Mouse (Mus musculus): Measurements from ENCODE around the gene Dvl1. TPM values are rescaled to one million over a fixed set of nuclear protein-coding genes. Genes with fewer than 3 reads are reported as not detected.

Dvl1 gene
- total RNA-seq, 2 experiments from 2014 or later = 62.3 to 87.0 TPM

DNA sequence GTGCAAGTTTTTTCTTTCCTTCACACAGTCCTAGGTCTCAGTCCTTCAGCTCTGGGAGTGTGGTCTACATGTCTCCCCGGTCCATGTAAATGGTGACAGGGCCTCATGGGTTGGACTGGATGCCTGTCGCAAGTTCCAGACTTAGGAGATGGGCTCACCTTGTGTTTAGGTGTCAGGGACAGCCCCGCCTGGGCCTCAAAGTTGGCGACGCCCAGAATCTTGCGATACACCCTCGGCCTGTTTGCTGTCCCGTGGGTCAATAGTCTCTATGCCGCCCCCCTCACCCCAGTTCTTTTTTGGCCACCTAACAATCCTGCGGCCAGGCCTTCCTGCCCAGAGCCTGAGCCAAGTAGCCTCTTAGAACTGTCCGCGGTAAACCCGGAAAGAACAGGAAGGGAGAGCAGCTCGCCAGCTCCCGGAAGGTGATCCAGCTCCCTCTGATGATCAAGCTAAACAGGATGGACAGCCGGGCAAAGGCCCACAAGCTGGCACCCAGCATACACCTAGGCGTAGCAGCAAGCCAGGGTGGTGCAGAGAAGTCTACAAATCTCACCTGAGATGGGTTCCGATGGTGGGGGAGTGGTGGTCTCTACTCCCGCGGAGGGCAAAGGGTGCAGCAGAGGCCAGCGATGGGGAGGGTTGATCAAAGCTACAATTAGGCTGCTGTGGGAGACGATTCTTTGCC is 21.6 kb downstream of the Dvl1 start:
- DNase-seq (ENCODE audit: low spot score in 2 of 2) = peak in 1 of 2 experiments; percentile 27

GRCm38 (mm10) chr4:155869317-155870033 is 22.3 kb downstream of the Dvl1 start, which contains the start of the genes Cptp and Ints11:
Cptp (minus strand) TSS chr4:155869440.
Ints11 (plus strand) TSS chr4:155869546.
- peak; percentile 95 for DNase-seq (ENCODE audit: low spot score in 2 of 2)

DNA sequence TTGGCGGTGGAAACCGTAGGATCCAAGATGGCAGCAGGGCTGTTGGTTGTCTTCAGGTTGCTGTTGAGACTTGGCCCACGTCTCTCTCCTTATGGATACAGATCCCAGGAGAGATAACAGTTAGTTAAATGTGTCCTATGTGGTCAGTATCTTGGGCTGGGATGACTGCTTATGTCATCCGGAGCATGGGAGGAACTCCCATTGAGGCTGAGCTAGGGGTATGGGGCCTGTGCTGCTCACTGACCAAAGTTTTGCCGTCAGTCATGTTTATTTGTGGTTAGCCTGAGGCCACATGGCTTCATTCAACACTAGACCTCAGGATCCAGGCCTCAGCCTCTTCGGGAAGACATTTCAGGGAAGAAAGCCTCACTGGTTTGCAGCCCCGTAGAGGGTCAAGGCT is 24.2 kb downstream of the Dvl1 start:
- peak in 1 of 2 experiments; percentile 17 for DNase-seq (ENCODE audit: low spot score in 2 of 2)

DNA sequence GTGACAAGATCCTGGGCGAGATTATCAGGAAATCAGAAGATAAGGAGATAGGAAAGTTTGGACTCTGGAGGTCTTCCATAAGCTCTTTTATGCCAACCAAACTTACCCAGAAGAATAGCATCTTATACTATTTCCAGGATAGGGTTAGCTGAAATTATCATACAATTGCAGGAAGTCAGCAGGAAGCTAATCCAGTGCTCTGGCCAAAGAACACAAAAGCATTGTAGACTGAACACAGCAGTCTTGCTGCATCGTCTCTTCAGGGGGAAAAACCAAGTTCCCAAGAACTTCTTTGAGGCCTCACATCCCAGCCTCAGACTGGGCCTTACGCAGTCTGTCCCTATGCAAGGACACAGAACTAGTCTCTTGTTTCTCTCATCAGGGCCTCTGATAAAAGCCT is 36.4 kb downstream of the Dvl1 start:
- no peak for DNase-seq (ENCODE audit: low spot score in 2 of 2)

DNA sequence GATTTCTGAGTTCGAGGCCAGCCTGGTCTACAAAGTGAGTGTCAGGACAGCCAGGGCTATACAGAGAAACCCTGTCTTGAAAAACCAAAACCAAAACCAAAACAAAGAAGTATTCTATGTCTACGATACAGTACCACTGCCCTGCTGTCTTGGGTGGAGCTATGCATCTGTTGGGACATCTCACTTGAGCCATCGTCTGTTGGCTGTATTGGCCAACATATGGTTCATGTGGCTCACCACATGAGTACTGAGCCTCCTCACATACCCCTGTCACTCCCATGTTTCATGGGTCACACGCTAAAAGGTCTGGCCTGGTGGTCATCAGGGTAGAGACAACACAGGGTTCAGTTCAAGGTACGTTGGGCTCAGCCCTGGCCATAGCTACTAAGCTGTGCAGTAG is 39.1 kb downstream of the Dvl1 start:
- no peak for DNase-seq (ENCODE audit: low spot score in 2 of 2)

GRCm38 (mm10) chr4:155887674-155888073 is 40.5 kb downstream of the Dvl1 start:
- no peak for DNase-seq (ENCODE audit: low spot score in 2 of 2)

GRCm38 (mm10) chr4:155888181-155888580 is 41.0 kb downstream of the Dvl1 start:
- peak in 1 of 2 experiments; percentile 16 for DNase-seq (ENCODE audit: low spot score in 2 of 2)

DNA sequence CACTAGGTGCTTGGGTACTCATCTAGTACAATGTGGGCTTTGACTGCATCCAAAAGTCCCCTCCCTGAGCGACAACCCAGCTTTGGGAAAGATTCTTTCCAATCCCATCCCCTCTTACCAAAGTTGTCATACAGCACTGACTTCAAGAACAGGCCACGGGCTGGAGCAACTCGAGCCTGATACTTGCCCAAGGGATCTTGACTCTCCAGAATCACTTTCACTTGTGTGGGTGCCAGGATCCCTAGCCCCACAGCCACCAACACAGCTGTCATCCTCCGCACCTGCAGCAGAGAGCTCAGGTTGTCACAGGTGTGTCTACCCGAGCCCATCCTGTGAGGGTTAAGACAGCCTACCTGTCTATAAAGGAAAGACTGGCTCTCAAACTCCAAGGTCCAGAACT is 42.1 kb downstream of the Dvl1 start:
- DNase-seq (ENCODE audit: low spot score in 2 of 2) = peak in 1 of 2 experiments; percentile 11

GRCm38 (mm10) chr4:155891011-155891471 is 43.8 kb downstream of the Dvl1 start:
- DNase-seq (ENCODE audit: low spot score in 2 of 2) = no peak

- DNase-seq (ENCODE audit: low spot score in 2 of 2) = peak; percentile 97 to 98
Measured at GRCm38 (mm10) chr4:155891551-155892001, 44.4 kb downstream of the Dvl1 start, which contains the start of the genes Pusl1 and Acap3. Pusl1 (minus strand) TSS chr4:155891781. Acap3 (plus strand) TSS chr4:155891822.

DNA sequence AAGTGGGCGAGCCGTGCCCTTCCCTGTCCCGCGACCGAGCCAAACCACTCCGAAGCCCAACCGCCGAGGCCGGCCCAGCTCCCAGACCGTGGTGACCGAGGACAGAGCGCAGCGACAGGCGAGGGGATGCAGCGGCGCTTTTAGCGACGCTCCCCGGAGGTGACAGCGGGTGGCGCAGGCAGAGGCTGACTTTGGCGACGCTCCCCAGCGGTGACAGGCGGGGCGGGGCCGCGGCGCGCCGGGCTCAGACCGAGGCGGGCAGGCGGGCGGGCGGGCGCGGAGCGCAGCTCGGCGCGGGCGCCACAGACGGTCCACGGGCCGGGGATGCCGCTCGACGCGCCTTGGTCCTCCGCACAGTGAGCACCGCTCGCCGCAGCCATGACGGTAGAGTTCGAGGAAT is 44.8 kb downstream of the Dvl1 start:
- DNase-seq (ENCODE audit: low spot score in 2 of 2) = peak; percentile 80 to 85

GRCm38 (mm10) chr4:155892438-155893211 is 45.4 kb downstream of the Dvl1 start:
- DNase-seq (ENCODE audit: low spot score in 2 of 2) = no peak

- peak in 1 of 2 experiments; percentile 13 for DNase-seq (ENCODE audit: low spot score in 2 of 2)
Measured at GRCm38 (mm10) chr4:155893212-155893690, 46.0 kb downstream of the Dvl1 start.

GRCm38 (mm10) chr4:155894311-155894881 is 47.2 kb downstream of the Dvl1 start:
- DNase-seq (ENCODE audit: low spot score in 2 of 2) = peak; percentile 49 to 65

GRCm38 (mm10) chr4:155895216-155895615 is 48.0 kb downstream of the Dvl1 start:
- peak; percentile 29 to 44 for DNase-seq (ENCODE audit: low spot score in 2 of 2)

- DNase-seq (ENCODE audit: low spot score in 2 of 2) = peak; percentile 2 to 20
Measured at GRCm38 (mm10) chr4:155895826-155896225, 48.6 kb downstream of the Dvl1 start.

- DNase-seq (ENCODE audit: low spot score in 2 of 2) = peak in 1 of 2 experiments; percentile 20
Measured at GRCm38 (mm10) chr4:155896461-155896860, 49.3 kb downstream of the Dvl1 start.

- DNase-seq (ENCODE audit: low spot score in 2 of 2) = no peak
Measured at GRCm38 (mm10) chr4:155898318-155898717, 51.1 kb downstream of the Dvl1 start.

DNA sequence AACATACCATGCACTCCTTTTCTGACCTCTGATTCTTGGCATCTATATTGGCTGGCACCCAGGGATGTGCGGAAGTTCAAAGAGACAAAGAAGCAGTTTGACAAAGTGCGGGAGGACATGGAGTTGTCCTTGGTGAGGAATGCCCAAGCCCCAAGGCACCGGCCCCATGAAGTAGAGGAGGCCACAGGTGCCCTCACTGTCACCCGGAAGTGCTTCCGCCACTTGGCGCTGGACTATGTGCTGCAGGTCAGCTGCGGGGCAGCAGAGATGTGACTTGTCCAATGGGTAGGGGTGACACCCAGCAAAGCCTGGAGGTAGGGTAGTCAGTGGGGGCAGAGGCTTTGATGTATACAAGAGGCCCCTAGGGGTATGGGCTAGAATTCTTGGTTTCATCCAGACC is 52.2 kb downstream of the Dvl1 start:
- peak in 1 of 2 experiments; percentile 18 for DNase-seq (ENCODE audit: low spot score in 2 of 2)

- DNase-seq (ENCODE audit: low spot score in 2 of 2) = peak; percentile 1 to 23
Measured at GRCm38 (mm10) chr4:155901205-155901604, 54.0 kb downstream of the Dvl1 start.

GRCm38 (mm10) chr4:155903246-155903645 is 56.0 kb downstream of the Dvl1 start:
- DNase-seq (ENCODE audit: low spot score in 2 of 2) = peak in 1 of 2 experiments; percentile 17

Measured in adrenal gland, adult 18-20 months (tissue).